Mouse (Mus musculus): ENCODE data around the gene Tmco5.
"Not testable (repeated sequence)": the region's sequence is repeated elsewhere in the genome, so short reads cannot be mapped to it uniquely, and the experiment has no call there.

The Tmco5 gene

DNA sequence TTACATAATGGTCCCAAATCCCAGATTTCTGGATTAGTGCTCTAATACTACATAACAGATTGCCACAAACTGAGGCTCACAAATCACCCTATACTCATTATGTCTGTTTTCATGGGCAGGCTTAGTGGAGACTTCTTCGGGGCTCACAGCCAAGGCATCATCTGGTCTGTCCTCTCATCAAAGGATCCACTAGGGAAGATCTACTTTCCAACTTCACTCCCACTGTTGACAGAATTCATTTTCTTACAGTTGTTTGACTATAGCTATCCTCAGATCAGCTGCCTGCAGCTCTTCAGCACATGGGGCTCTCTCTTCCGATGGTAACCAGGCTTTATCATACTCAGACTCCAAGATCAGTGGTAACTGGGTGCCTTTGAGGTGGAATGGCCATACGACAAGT lies 45.2 kb downstream of the Tmco5 start:
- no peak for DNase-seq (ENCODE audit: low spot score)

- DNase-seq (ENCODE audit: low spot score): no peak
Observed at GRCm38 (mm10) chr2:116924292-116924691, 45.8 kb downstream of the Tmco5 start.

DNA sequence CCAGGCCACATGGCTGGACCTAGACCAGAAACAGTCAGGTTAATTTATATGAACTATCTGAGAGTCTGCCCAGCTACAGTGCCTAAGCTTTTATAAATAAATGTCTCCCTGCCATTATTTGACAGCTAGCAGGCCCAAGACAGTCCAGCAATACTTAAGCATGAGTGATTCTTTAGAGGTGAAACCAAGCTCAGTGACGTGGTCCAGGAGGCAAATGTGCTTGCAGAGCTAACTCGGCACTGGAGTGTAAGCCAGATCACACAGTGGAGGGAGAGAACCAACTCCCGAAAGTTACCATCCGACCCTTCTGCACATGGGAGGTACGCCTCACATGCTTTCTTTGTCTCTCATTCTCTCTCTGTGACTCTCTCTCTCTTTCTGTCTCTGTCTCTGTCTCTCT lies 46.7 kb downstream of the Tmco5 start:
- no peak for DNase-seq (ENCODE audit: low spot score)

DNA sequence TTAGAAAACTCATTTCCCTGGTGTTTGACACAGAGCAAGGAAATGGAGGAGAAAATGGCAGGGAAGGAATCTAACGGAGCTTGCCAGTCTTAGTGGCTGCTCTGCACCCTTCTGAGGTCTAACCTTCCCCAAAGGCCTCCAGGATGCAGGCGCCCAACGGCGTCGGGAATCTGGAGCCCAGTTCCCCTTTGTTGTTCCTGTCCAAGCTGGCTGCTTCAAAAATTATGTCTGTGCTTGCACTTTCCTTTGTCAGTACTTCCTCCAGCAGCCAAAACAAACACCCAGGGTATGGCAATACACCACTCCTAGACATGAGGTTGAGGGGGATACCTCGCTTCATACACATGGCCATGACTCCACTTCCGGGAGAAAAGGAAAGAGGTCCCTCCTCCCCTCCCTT lies 53.7 kb downstream of the Tmco5 start:
- DNase-seq (ENCODE audit: low spot score): no peak

DNA sequence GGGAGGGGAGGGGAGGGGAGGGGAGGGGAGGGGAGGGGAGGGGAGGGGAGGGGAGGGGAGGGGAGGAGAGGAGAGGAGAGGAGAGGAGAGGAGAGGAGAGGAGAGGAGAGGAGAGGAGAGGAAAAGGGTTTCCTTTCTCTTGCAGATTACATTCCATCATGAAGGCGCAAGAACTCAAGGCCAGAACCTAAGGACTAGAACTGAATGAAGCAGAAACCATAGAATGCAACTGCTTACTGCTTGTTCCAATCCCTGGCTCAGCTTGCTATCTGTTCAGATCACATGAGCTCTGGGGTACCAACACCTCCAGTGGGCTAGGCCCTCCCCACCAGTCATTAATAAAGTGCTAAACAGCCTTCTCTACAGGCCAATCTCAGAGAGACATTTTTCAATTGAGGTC lies 55.7 kb downstream of the Tmco5 start:
- not testable (repeated sequence) for DNase-seq (ENCODE audit: low spot score)

GRCm38 (mm10) chr2:116934776-116935175 lies 56.3 kb downstream of the Tmco5 start:
- DNase-seq (ENCODE audit: low spot score): no peak

DNA sequence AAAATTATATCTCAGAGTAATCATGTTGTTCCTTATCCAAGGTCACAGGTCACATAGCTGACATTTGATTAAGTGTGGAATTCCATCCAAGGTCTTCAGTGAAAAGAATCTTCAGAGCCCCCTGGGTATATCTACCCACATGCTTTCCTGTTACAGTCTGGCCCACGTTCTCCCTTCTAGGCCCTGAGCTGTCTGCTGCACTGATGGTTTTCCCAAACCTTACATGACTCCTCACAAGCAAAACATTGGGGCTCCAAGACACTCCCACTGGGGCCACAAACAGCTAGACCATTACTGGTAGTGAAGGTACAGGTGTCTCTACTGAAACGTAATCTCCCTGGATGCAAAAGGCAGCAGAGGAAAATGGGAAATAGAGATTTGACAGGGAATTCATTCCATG lies 57.9 kb downstream of the Tmco5 start:
- no peak for DNase-seq (ENCODE audit: low spot score)

DNA sequence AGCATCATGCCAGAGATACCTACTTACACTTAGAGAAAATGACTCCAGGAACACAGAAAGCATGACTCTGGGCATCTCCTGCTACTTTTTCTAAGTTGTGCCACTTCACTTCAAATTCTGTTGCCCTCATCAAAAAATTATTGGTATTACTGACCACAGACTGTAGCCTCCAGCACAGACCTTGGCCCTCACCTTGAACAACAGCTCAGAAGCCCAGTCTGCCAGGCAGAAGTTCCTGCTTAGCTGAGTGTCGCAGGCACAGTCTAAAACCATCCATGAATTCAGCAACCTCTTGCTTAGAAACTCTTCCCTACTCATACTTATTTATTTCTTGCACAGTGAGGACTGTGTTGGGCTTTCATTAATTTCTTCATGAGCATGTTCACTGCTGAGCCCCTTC lies 58.7 kb downstream of the Tmco5 start:
- DNase-seq (ENCODE audit: low spot score): no peak

GRCm38 (mm10) chr2:116941816-116942215 lies 63.3 kb downstream of the Tmco5 start:
- no peak for DNase-seq (ENCODE audit: low spot score)
